Mouse (Mus musculus) brown adipose tissue, adult 24 weeks (tissue): ENCODE data around the gene Ppig. TPM values are rescaled to one million over a fixed set of nuclear protein-coding genes. Genes with fewer than 3 reads are reported as not detected.

Experiments
- H3K27ac ChIP-seq: fragments of 200-500 bp; replicated peaks from 2 replicates; pipeline ENCODE4 v1.5.1; 2012; ENCODE audit warnings: low read depth, mild to moderate bottlenecking, low read length
- H3K4me1 ChIP-seq: fragments of 200-500 bp; 2 replicates; pipeline ENCODE4 v1.6.1; 2012; ENCODE audit warnings: low read length, mixed read lengths; ENCODE audit not compliant: control insufficient read depth, insufficient read depth, insufficient read length
- H3K4me3 ChIP-seq: fragments of 200-500 bp; 2 replicates; pipeline ENCODE4 v1.5.1; 2012; ENCODE audit warnings: low read depth, mild to moderate bottlenecking, low read length, moderate library complexity; ENCODE audit not compliant: insufficient read depth
- polyA plus RNA-seq: library from polyadenylated mRNA; stranded (reverse); fragments of >200 nt; gene quantifications from 2 replicates; pipeline ENCODE4 v1.2.4, GENCODE M21; 2012; ENCODE audit not compliant: missing spikeins, insufficient read depth, insufficient read length

The Ppig gene
- polyA plus RNA-seq, 1 experiment = 66.3 TPM

DNA sequence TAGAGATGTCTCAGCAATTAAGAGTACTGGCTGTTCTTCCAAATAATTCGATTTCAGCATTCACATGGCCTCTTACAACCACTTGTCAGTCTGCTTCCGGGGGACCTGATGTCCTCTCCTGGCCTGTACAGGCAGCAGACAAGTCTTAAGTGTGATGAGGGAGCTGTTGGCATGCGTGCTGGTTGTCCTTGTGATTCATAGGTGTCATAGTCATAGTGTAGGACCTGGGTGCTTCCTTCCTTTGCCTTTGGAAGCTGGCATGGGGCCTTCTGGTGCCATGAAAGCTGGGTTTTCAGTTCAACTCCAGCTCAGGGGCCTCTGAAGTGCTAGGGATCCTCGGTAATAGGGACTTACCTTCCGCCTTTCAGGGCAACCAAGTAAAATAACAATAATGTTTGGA lies 8.2 kb upstream of the Ppig start:
- H3K27ac ChIP-seq = no peak overlapping the region
- H3K4me3 ChIP-seq = no peak overlapping the region
- H3K4me1 ChIP-seq = no peaks in the 10 kb centered on the region

DNA sequence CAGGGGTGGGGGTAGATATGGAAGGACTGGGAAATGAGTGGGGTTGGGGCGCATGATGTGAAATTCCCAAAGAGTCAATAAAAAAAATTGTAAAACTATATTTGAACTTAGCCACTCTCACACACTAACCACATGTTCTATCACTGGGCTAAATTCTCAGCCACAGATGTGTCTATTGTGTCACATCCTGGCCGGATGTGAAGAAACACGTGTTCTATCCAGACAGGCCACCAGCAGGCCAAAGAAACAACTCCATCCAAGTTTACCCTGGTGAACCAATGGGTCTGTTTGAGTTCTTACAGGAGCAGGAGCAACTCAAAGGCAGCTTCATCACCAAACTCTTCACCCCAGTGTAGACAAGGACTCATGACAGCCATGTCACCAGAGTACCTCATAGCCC lies 5.9 kb upstream of the Ppig start:
- no peak overlapping the region for H3K27ac ChIP-seq
- H3K4me3 ChIP-seq = no peak overlapping the region
- H3K4me1 ChIP-seq = no peaks in the 10 kb centered on the region

DNA sequence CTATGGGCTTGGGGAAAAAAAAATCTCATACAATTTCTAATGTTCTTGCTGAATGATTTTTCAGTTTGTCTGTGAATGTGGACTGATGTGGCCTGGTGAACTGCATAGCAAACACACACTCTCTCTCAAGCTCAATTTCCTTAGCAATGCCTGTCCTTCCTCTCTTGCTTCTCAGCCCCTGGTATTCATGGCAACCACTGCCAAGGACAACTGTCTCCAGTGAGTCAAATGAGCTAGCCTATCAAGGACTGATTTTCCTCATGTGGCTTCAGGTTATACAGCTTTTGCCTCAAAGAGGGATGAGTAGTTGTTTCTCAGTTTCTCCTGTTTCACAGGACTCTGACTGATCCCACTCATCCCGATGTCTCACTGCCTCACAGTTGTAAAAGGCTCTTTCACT lies 3.2 kb upstream of the Ppig start:
- Histone ChIP-seq H3K4me1 (no peaks in the 10 kb centered on the region; the same call in 1 of the 2 replicates), H3K27ac (no peak overlapping the region), H3K4me3 (no peak overlapping the region)

DNA sequence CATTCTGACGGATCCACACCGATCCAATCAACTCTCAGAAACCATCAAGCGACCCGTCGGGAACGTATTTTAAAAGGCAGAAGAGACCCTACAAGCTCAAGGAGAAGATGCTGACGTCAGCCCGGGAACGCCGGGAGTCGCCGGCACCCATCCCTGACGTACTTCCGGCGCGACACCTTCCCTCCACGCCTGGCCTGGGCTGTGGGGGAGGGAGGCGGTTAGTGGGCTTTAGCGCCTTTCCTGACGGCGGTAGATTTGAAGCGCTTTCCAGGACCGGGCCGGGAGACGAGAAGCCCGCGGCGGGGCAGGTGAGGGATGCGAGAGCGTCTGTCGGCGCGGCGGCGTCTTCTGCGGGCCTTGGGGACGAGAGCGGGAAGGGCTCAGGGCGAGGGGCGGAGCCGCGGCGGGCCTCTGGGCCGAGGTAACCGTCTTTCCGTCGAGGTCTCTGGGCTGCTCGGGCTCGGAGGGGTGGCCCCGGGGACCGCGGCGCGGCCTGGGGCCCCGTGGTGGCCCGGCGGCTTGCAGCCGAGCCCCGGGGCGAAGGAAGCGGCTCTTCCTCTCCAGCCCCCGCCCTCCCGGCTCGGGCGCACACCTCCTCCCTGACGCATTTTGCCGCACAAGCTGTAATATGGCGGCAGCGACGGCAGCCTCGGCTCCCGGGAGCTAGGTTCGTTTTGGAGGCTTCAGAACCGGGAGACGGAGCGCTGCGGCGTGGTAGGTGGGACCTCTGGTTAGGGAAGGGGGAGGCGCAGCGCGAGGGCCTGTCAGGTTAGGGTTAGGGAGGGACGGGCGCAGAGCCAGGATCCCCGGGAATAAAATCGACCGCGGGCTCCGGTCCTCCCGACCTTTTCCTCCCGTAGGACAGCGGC lies 539 bp downstream of the Ppig start:
- no peaks in the 10 kb centered on the region; the same call in 1 of the 2 replicates for H3K4me1 ChIP-seq

DNA sequence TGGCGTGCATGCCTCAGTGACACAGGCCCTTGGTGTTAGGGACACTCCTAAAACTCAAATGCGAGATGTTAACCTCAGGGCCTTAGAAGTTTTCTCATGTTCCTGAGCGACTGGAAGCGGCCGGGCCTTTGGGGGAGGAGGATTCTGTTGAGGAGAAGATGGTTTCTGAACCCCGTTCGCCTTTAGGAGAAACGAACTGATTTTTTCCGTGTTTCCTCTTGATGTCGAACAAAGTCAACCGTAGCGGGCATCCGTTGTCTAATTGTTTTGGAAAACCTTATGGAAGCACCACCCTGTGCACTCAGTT lies 1.1 kb downstream of the Ppig start:
- Histone ChIP-seq H3K27ac (peak overlapping the region; percentile 95), H3K4me1 (no peaks in the 10 kb centered on the region; the same call in 1 of the 2 replicates), H3K4me3 (peak overlapping the region; percentile 96)

More for the DNA sequence above, 539 bp downstream of the Ppig start:
- H3K27ac ChIP-seq = peak overlapping the region; percentile 95
- H3K4me3 ChIP-seq = peak overlapping the region; percentile 96

DNA sequence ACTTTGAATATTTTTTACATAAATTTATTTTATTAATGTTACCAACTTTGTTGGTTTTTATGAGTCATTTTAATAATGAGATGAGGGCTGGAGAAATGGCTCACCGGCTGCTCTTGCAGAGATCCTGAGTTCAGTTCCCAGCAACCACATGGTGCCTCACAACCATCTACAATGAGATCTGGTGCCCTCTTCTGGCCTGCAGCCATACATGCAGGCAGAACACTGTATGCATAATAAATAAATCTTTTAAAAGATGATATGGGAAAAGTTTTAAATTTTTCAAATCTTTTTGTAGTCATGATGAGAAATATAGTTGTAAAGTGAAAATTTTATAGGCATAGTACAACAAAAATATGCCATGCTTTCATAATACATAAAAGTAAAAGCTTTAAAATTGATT lies 22.7 kb downstream of the Ppig start:
- H3K27ac ChIP-seq = no peak overlapping the region
- no peak overlapping the region for H3K4me3 ChIP-seq
- no peaks in the 10 kb centered on the region for H3K4me1 ChIP-seq

DNA sequence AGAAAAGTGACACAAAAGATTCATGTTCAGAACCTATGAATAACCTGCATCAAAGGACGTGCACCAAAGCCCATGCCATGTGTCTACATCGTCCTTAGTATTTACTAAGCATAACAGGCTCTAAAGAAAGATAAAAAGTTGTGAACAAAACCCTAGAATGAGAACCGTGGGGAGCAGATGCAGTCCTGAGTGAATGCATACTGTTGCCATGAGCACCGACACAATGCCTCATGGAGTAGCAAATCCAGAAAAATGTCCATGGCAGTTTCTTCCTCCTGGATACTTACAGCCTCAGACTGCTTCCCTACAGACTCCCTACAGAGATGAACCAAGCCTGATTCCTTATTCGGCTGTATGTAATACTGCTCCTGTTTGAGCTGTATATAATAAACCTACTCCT lies 38.6 kb downstream of the Ppig start:
- no peaks in the 10 kb centered on the region for H3K4me1 ChIP-seq
- no peak overlapping the region for H3K4me3 ChIP-seq
- no peak overlapping the region for H3K27ac ChIP-seq

DNA sequence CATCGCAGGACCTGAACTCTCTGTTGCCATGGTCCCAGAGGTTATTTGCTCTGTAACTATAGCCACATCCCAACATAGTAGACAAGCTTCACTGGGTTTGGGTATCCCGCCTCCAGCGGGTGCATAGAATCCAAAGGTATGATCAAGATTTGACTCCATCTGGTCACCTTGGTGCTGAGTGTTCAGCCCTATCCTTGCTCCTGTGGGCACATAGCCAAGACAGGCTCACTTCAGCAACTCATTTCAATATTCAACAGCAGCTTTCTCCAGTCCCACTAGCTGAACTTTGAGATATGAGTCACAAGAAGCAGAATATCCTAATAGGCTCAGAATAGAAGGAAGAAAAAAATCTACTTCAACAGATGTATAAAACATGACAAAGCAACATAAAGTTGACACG lies 41.0 kb downstream of the Ppig start:
- no peak overlapping the region for H3K4me3 ChIP-seq
- H3K4me1 ChIP-seq = no peaks in the 10 kb centered on the region
- H3K27ac ChIP-seq = no peak overlapping the region

DNA sequence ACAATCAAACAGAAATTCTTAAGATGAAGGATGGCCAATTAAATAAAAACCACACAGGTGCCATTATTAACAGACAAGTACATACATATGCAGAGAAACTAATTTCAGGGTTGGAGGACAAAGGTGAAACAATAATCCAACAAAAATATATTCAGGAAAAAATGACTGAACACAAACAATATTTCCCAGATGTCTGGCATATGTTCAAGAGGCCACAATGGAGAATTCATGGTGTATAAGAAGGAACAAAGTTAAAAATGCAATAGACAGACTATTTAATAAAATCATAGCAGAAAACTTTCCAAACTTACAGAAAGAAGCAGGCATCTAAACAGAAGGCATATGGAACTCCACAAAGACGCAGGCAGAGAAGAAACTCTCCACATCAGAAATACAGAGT lies 42.4 kb downstream of the Ppig start:
- H3K27ac ChIP-seq = no peak overlapping the region
- no peaks in the 10 kb centered on the region for H3K4me1 ChIP-seq

DNA sequence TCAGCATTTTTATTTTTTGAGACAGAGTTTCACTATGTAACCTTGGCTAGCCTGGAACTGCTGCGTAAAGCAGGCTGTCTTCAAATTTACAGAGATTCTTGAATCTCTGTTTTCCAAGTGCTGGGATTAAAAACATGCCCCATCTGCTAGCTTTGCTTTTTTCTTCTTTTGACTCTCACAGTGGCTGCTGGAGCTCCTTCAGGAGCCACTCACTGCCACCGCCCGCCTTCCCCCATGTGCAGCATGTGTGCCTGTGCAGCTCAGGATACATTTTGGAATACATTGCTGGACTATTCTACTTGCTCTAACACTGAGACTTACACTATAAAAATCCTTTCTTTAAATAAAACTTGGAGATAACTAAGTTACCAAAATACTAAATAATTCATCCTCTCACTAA lies 51.0 kb downstream of the Ppig start:
- H3K27ac ChIP-seq = no peak overlapping the region
- H3K4me3 ChIP-seq = no peak overlapping the region
- H3K4me1 ChIP-seq = no peaks in the 10 kb centered on the region

More for the DNA sequence above, 42.4 kb downstream of the Ppig start:
- no peak overlapping the region for H3K4me3 ChIP-seq

DNA sequence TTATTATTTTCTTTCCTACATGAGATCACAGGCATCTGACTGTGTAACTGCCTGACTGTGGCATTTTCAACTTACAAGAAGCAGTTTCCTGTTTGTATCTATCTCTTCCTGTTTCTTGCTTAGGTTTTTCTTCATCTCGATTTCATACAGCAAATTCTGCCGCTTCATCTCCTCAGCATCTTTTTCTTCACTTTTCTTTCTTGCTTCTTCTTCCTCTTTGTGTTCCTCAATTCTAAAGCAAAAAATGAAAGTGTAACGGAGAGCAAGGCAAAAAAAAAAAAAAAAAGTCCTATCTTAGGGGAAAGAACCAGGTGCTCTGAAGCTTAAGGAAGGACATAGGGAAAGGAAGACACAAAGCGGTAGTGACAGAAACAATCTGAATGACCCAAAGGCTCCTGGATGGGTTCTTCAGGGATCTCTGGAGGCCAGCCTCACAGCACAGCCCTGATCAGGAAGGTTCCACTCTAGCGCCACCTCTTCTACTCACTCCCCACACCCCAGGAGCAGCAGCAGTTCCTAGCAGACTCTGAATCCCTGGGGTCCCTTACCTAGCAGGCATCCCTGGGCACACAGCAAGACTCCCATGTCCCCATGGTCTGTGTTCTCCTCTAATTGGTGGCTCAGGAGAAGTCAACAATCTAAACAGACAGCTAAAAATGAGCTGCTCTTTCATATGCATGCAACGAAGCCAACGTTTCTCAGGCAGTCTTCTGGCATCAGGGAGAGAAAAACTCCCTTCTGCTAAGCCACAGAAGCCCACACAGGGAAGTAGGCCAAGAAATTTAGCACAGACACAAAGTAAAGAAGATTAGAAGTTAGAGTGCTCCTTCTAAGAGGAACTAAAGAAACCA lies 55.9 kb downstream of the Ppig start:
- H3K4me1 ChIP-seq = no peaks in the 10 kb centered on the region
- H3K4me3 ChIP-seq = no peak overlapping the region
- H3K27ac ChIP-seq = no peak overlapping the region

DNA sequence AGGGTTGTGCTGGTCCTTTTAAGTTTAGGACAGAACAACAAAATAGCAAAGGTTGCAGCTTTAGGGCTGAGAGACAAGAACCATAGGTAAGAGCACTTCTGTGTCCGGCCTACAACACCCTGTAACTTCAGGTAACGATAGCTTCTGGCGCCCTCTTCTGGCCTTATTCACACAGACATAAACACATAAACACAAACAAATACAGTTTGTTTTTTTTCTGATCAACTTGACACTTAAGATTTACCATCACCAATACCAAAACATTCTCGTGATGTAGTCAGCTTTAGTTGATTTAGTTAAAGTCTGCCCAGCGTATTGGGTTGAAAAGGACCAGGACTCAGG lies 56.5 kb downstream of the Ppig start:
- Histone ChIP-seq H3K27ac (no peak overlapping the region), H3K4me3 (no peak overlapping the region), H3K4me1 (no peaks in the 10 kb centered on the region)

DNA sequence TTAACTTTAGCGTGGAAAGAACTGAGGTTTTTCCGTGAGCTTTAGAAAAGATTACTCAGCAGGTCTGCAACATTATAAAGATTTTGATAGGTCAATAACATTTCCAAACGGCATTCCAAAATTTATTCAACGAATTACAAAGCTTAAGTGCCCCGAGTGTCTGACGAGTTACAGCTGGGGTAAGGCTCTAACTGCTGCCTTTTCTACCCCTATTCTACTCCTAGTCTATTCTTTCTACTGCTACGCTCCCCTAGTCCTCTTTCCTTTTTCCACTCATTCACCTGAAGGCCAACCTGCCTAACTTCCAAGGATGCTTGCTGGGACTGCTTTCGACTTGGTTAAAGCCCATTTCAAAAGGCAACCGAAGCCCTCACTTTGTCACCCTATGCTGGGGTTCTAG lies 66.6 kb downstream of the Ppig start:
- no peak overlapping the region for H3K27ac ChIP-seq
- no peaks in the 10 kb centered on the region for H3K4me1 ChIP-seq
- peak overlapping the region; percentile 72 for H3K4me3 ChIP-seq

DNA sequence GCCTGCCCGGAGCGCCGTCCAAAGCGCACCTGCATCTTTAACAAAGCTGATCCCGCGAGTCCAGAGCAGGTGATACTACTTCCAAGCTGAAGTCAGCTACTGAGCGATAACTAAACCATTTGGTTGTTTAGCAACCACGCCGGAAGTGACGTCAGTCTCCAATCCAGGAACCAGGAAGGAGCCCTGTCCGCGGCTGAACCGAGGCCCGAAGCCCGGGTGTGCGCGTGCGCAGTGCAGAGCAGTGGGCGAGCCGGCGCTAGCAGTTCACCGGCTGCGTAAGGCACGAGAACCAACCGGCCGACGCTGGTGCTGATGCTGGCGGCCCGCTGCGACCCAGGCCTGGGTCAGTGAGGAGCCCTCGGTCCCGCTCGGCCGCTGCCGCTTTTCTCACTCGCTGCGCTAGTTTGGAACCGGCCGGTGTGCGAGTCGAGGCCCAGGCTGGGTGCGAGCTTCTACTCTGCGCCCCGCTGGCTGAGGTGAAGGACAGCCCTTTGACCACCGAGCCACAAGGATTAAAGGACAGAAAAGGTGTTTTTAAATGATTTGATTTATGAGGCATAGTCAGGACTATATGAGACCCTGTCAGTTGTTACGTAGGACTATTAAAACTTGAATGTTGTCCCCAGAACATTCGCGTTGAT lies 67.2 kb downstream of the Ppig start, which contains the start of the genes Ccdc173 and Phospho2:
Gene Ccdc173, minus strand, starts transcription at position 147 of the 641 bp plus-strand sequence.
Gene Phospho2, plus strand, starts transcription at position 195 of the 641 bp plus-strand sequence.
- H3K27ac ChIP-seq = peak within 1 kb of the TSS; percentile 44
- peak within 1 kb of the TSS; percentile 84 for H3K4me3 ChIP-seq
- H3K4me1 ChIP-seq = no peaks in the 10 kb centered on the region

DNA sequence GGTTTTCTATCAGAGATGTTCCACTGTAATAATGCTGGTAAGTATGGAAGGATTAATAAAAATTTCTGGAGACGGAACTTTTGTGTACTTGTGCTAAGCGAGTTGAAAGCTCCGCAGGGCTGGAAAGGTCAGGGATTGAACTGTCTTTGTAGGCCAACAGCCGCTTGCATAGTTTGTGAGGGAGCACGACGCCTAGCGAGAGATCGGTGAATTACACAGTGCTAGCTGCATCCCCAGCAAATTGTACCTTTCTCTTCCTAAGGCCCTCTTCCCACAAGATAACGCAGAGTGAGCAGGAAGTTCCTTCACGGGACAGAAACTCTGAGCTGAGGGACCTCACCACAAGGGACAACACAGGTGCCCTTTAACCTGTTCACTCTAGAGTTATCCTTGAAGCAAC lies 67.9 kb downstream of the Ppig start:
- Histone ChIP-seq H3K4me3 (peak overlapping the region; percentile 84), H3K4me1 (no peaks in the 10 kb centered on the region), H3K27ac (peak overlapping the region; percentile 44)
